Mouse (Mus musculus) CD8-positive naive resting alpha-beta T cell, adult 2 months (primary cell): ENCODE measurements around the gene Cerk.
"Not testable (repeated sequence)": the region's sequence is repeated elsewhere in the genome, so short reads cannot be mapped to it uniquely, and the experiment has no call there.

Experiments
- DNase-seq, 2 experiments: peaks; one replicate each; pipeline ENCODE4 v3.0.0; 2022; ENCODE audit warnings: low read depth in 2 of 2, low spot score in 2 of 2

The Cerk gene

DNA sequence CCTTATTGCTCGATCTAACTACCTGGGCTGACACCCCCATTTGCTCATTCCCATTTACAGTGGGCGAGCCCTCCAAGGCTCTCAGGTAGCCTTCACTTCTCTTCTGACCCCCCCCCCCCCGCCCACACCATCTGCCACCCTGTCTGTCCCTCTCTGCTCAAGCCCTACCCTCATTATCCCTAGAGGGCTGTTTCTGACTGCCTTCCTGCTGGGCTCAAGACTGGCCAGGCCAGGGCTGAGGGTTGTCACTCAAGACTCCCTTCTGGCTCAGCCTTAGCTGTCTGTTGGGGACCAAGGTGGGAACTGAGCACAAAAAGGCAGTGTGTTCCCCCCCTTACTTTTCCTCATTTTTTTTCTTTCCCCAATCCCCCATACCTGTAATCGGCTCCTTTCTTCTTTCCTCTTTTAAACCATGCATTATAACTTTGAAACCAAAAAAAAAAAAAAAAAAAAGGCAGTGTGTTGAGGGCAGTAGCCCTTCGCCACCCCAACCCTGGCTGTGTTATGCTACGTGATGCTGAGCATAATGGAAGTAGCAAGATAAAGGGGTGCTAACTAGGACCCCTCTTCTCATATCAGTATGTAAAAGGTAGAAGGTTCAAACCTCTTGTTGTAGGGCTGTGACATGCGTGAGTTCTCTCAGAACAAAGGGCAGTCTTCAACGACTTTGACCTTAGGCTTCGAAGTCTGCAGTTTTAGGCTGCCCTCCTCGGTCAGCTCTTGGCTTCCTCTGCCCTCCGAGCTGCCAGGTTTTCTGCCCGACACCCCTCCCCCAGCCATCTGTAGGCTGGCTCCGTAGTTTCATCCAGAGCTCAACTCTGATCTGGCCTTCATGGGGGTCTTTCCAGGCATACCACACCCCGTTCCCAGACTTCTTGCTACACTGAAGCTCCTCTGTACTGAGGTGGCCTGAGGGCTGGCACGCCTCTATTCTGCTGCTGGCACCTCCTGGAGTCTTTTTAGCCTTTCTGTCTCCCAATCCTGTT is 68.5 kb downstream of the Cerk start:
- DNase-seq: no peak

DNA sequence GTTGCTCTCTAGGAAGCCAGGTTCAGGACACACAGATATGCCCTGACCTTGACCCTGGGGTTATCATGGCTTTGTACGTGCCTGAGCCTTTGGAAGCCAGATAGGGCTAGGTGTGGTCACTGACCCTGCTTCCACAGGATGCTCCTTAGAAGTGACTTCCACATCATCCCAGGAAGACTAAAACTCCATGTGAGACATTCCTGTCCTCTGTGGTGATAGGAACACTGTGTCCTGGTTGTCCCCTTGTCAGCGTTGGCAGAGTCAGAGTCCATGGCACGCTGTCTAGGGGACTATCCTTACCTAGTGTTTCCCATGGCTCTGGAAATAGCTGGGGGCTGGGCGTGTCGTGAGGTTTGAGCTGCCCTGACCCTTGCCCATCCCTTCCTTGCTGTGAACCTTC is 69.5 kb downstream of the Cerk start:
- no peak for DNase-seq

DNA sequence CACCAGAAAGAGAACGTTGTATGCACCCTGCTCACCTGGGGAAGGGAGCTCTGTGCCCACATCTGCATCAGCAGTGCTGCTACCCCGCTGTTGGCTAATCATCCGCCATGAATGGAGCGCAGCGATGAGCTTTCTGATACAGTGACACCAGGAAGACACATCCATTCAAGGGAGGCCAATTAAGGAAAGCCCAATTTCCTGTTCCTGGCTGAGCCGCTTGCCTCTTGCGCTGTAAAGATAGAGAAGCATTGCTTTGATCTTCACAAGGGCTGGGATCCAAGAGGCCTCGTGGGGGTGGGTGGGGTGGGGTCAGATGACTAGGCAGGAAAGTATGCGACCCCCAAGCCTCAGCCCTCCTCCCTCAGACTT is 72.6 kb downstream of the Cerk start:
- DNase-seq: peak in 1 of 2 experiments; percentile 13

DNA sequence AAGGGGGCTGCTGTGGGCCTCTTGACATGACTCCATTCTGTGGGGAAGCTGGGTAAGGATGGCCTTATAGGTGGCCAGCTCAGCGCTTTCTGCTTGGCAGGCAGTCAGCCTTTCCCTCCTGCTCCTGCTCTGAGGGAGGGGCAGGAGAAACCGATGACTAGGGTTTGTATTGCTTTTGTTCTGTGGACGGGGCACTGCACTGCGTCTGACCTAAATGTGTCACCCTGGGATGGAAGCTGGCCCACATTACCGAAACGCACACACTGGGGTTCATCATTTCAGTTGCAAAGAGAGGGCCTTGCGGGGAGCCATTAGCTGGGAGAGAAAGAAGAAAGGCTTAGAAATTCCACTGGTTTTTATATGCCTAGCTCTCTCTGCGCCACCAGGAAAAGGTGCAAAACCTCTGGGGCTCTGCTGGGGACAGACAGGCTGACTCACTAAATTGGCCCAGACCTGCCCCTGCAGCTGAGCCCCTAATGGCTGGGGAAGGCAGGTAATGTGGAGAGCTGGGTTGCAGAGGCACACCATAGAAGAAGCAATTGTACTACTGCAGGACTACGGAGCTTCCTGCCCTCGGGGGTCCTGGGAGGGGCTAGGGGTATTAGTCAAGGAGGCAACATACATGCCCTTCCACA is 73.1 kb downstream of the Cerk start:
- DNase-seq: no peak

DNA sequence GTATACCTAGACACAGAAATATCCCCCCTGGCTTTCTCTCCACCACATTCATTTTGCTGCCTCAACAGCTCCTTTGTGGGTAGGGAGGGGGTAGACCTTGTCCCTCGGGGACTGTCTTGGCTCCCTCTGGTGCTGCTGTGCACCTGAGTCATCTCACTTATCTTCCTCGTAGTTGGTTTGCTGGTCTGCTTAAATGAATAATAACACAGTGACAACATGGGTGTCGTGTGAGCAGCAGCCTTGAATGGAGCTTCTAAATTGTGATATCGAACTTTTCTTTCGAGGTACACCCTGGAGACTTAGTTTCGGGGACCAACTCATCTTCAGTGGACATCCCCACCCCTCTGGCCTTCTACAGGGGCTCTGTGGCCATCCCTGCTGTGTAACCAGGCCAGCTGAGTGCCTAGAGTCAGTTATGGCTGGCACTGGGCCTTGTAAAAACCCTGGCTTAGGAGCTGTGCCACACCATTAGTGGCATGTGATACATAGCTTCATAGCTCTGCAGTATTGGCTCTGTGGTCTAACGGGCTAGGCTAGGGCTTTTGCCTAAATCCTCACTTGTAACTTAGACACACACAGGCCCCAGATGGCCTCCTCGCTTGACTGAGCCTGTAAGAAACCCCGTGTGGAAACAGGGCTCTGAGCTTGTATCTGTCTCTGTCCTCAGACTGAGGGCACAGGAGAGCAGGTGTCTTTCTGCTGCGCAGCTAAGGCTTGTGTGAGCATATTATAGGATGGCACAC is 75.4 kb downstream of the Cerk start:
- no peak for DNase-seq

DNA sequence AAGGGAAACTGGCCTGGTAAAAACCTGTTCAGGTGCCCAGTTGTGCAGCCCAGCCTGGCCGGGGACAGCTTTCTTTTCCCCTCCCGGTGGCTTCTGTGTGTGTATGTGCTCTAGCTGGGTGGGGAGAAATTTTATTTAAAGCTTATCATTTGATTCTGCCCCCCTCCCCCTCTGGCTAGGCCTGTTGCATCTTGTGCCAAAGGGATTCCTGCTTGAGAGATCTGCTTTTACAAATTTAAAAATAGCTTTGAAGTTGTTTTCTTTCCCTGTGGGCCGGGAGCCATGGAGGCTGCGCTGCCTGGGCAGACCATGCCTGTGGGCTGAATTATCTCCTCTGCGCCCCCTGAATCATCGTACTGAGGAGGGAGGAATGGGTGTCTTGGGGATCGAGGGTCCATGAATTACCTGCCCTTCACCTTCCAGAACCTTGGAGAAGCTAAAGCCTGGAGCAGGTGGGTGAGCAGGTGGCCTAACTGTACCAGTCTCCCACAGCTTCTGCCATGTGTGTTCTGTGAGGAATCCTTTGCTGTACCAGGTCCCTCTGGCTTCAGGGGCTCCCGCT is 76.2 kb downstream of the Cerk start:
- no peak for DNase-seq

DNA sequence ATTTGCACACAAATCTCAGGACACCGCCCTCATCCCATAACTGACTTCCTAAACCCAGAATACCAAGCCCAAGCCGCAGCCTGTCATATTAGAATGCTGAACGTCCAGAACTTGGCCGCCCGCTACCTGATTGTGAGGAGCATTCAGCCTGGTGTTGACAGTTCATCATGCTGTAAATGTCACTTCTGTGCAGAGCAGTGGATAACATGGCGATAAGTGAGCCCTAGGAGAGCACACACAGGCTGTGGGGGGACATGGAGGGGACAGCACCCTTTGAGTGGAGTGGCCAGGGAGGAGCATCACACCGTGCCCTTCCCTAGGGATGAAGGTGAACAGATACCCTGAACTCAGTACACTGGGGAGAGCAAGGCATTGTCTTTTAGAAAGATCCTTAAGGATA is 76.7 kb downstream of the Cerk start:
- no peak for DNase-seq

DNA sequence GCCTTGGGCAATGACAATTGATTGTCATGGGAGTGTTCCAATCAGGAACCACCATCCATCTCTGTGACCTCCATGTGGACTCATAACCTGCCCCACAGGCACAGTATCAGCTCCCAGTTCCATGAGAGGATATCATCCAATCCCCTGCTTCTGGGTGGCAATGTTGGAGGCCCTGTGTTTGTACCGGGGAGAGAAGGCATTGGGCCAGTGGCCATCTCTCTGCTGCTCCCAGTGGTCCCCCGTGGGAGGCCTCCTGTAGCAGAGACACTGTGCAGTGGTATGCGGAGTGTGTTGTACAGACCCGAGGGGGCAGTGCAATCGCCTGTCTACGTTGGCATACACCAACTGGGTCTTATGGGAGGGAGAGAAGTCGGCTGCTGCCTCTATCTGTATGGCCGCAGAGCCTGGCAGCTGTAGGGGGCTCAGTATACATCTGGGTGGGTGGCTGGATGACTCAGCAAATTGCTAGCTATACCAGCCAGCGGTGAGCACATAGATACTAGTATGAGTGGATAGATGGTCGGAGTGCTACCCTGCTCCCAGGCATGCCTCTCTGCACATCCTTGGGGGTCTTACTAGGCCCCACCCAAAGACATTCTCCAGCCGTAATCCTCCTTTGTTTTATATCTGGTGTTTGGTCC is 78.0 kb downstream of the Cerk start:
- DNase-seq: no peak

DNA sequence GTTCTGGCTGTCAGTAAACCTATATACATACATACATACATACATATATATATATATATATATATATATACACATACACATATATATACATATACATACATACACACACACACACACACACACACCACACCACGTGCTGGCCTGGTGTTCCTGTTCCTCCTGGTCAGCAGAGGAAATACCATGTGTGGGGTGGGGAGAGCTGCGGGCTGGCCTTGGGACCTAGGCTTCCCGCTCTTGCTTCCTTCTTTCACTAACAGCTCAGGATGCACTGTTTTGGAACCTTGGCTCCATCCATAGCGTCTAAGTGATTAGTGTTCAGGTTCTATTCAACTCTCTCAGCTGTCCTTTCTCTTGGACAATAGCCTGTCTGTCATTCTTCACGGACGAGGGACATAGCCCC is 80.2 kb downstream of the Cerk start:
- DNase-seq: no peak

DNA sequence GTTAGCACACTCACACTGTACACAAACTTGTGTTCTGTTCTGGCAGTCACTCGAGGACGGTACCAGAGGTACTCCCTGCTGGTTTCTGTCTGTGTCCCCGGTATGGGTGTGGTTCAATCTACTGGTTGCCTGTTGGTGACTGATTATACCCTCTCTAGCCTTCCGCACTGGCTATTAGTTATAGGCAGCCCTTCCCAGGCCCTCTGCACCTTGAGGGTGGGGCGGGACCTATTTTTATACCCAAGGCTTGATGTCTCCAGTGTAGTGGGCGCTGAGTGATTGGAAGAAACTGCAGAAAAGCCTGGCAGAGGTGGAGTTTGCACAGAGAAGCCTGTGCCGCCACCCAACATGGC is 80.6 kb downstream of the Cerk start:
- DNase-seq: no peak

DNA sequence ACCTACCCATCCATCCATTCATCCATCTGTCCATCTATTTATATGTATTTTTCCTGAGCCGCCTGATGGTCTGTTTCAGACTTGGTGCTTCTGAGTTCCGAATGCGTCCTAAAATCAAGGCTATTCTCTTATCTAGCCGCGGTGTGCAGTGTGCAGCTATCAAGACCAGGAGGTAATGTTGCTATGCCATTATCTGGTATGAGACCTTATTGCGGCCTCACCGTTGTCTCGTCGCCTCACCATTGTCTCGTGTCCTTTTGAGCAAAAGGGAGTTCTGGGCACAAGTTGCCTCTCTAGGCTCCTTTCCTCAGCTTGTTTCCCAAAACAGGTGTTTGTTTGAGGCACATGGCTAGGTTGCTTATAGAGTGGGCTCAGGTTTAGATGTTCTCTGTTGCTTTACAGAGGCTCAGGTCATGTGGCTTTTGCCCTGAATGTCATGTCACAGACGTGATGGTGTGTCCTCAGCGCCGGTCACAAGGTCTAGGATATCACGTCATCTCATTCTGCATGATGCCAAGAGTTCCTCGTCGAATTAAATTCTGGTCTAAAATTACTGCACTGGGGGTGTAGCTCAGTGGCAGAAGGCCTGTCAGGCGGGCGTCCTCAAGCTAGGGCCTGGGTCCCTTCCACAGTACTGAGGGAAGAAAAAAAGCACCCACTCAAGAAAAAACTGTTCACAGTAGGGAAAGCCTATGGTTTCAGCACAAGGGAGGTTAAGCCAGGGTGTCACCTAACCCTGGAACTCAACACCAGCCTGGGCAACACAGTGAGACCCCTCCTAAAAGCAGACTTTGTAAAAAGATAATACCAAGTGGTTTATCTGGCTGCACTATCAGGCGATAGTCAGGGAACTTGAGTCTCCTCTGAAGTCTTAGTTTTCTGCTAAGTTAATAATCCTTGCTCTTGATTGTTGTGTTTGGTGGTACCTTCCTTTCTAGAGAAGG is 81.3 kb downstream of the Cerk start:
- DNase-seq: no peak

DNA sequence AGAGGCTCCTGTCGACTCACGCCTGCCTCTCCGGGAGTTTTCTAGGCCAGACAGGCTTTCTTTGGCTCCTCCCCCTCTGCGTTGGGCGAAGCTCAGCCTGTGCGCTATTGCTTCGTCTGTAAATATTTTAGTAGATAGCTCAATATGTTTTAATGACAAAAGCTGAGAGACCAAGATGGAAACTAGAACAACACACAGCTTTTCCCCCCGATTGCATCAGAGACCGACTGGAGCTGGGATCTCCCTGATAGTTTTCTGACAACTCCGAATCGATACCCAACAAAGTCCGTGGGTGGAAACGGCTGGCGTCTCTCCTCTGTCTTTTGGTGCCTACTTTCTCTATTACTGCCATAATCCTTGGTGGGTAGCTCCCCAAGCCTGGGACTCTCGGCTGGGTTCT is 83.6 kb downstream of the Cerk start:
- DNase-seq: no peak

DNA sequence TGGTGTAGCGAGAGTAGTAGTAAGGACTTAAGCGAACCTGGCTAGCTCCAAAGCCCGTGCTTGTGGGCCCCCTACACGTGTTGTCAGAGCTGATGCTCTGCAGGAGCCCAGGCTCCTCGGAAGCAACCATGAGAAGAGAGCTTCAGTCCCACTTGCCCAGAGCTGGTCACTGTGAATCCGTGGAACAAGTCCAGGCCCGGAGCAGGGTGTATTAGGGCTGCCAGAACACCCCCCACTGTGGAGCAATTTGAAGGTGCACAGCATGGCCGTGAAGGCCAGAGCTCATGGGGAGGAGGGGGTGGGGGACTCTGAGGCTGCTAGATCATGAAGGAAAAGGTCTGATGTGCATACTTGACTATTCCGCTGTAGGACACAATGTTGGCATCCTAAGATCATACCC is 84.4 kb downstream of the Cerk start:
- DNase-seq: no peak

DNA sequence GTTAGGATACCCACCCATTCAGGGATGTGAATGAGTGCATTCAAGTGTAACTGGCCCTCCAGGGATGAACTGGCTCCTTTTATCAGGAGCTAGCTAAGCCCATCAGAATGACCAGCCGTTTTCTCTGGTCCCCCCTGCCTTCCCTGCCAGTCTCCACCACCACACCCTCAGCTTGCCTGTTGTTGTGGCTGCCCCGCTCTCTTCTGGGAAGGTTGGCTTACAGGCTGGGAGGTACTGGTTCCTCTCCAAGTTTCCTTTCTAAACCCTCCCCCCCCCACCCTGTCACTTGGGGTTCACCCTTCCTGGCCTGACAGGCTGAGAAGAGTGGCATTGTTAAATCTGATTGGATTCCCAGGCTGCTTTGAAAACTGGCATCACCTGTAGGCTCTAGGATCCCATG is 88.1 kb downstream of the Cerk start:
- no peak for DNase-seq

DNA sequence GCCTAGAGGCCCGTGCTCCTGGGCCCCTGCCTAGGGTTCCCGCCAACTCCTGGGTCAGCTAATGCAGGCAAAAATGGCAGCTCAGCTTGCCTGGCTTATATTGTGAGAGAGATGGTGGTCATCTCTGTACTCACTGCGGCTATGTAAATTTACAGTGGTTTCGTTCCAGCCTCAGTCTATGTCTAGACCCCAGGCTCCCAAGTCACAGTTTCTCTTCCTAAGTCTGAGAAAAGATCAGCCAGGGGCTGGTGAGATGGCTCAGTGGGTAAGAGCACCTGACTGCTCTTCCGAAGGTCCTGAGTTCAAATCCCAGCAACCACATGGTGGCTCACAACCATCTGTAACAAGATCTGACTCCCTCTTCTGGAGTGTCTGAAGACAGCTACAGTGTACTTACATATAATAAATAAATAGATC is 89.3 kb downstream of the Cerk start:
- not testable (repeated sequence) for DNase-seq

DNA sequence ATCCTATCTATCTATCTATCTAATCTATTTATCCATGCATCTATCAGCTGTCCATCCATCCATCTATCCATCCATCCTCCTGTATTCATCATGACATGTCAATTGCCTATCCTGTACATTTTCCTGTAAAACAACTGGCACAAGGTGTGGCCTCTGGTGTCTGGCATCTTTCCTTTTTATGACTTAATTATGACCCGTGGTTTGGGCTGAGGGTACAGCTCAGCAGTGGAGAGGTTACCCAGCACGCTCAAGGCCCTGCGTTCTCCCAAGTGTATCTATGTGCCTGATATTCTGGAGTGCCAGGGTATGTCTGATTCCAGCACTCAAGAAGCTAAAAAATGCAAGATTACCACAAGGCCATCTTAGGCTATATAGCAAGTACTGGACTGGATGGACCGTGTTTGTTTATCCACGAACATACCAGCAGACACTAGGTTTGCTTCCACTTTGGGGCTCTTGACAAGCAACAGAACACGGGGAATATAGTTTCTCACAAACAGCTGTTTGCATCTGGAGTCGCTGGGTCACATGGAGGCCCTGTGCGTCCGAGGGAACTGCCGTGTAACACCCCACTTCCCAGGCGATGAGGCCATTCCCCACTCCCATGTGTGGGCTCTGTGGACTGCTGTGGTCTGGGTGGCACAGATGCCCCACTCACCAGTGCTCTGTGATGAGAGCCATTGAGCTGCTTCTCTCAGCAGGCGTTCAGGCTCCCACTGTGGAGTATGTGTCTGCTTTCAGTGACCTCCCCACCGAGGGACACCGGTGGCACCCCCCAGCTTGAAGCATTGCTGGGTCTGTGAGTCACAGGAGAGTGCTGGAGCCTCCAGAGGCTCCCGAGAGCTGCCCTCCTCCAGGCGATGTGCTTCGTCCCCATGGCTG is 90.0 kb downstream of the Cerk start:
- no peak for DNase-seq

DNA sequence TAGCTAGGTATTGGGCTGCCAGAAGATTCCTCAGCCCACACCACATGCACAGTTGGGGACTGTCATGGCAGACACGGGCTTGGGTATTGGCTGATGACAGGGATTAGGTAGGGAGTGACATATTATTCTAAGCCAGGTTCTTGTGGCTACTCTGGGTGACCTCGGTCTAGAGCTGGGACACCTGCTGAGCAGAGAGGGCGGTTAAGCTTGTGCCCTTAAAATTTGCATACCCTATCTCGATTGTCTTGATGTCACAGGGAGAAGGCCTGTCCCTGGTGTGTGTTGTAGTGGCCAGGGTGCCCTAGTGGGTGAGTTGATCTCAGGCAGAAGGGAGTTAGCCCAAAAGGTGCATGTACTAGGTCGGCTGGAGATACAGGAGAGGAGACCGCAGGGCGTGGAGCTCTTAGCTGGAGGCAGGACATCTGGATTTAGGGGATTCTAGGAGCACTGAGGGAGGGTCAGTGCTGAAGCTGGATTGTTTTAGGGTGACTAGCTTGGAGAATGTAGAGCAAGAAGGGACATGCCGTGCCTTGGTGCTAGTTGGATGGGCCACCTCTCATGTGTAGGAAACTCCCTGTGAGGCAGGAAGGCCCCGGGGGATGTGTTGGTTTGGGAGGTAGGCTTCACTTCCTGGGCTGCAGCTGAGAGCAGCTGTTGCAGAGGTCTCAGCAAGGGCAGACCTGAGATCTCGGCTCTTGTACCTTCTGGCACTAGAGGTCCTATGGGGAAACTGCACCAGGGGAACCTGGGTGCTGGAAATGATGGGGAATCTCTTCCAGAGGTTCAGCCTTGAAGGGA is 91.4 kb downstream of the Cerk start:
- DNase-seq: no peak

DNA sequence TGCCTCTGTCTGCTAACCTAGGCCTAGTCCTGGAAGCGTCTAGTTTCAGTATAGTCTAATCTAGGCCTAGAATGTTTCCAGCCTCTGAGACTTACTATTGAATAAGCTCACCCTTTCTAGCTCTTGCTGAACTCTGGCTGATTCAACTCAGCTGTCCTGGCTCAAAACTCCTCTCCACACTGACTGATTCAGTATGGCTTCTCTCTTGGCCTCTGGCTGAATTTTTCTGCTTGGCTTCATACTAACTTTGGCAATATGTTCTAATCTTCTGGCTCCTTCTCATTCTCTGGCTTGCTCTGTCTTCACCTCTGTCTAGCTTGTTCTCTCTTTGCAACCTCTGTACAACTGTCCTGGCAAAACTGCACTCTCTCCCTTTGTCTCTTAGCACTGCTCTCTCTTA is 92.7 kb downstream of the Cerk start:
- no peak for DNase-seq
